Mouse (Mus musculus) T-helper 2 cell (primary cell): ENCODE results near the gene Vmn1r209.
"Not testable (repeated sequence)": the region's sequence is repeated elsewhere in the genome, so short reads cannot be mapped to it uniquely, and the experiment has no call there.

Experiments
- in situ Hi-C: fragments of 300-600 bp; cut with MboI, MseI; formaldehyde crosslinking; loops from one replicate; pipeline ENCODE4 v1.15.1; 2025; ENCODE audit warnings: high pct_unique_total_duplicates

Gene Vmn1r209

GRCm38 (mm10) chr13:22809582-22809981 is at the start of gene Vmn1r209:
Gene Vmn1r209 (minus strand): TSS chr13:22809682.
- in situ Hi-C loops, result not testable (repeated sequence)

- in situ Hi-C loops, result no loop called here
These were observed 48.0 kb upstream of the Vmn1r209 start, which contains the start of gene Vmn1r211 for GRCm38 (mm10) chr13:22857461-22857860. Gene Vmn1r211 (minus strand): TSS chr13:22857561.

GRCm38 (mm10) chr13:22854760-22855159 is 45.3 kb upstream of the Vmn1r209 start:
- in situ Hi-C loops, result no loop called here

GRCm38 (mm10) chr13:22846798-22847197 is 37.3 kb upstream of the Vmn1r209 start:
- in situ Hi-C loops, result no loop called here

- in situ Hi-C loops, result not testable (repeated sequence)
These were observed 34.8 kb upstream of the Vmn1r209 start for GRCm38 (mm10) chr13:22844304-22844703.

DNA sequence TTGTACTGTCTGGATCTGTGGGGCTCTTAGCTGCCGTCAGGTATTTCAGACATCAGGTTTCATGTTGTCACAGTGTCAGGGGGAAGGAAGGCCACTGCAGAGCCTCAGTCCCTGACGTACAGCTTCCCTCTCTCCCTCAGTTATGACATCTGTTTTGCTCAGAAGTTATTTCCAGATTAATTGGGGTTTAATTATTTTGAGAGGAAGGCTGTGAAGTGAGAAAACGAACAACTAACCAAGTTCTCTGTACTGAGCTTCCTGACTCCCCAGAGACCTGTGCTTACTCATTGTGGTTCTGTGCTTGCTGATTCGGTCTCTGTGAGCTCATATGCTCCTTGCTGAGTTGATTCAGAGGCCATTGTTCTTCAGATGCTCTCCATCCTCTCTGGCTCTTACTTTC is 21.8 kb upstream of the Vmn1r209 start, which contains the start of gene Vmn1r210:
Gene Vmn1r210 (minus strand): TSS at position 101 of the 400 bp plus-strand sequence.
- in situ Hi-C loops, result no loop called here

GRCm38 (mm10) chr13:22829395-22829794 is 19.9 kb upstream of the Vmn1r209 start:
- in situ Hi-C loops, result not testable (repeated sequence)

DNA sequence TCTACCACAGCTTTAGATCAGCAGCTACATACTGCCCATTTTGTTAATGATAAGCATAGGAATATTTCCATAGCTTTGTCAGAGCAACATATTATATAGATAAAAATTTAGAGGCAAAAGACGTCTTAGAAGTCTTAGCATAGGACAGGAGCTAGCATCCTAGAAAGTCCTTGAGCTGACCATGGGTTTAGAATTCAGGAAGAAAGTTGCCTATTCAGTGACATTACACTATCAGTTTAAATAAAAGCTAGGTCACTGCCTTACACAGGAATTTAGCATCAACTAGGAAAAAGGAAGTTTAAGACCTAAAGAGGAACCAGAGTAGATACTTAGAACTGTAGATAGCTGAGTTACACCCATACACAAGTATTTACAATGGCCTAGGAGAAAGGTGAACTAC is 12.1 kb upstream of the Vmn1r209 start:
- in situ Hi-C loops, result not testable (repeated sequence)

DNA sequence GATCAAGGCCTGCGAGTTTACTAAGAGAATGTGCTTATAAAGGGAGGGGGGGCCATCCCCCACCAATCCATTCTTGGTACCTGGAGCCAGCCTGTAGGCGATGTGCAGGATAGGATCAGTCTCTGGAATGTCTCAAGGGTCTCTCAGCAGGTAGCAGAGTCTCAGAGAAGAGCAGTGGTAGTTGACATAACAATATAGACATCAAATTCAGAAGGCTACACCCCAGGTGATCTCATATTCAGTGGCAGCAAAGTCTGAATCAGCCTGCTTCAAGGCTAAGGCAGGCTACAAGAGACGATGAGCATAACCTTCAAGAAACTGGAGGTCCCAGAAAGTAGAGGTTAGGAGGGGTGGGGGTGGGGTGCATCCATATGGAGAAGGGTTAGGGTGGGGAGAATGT is 21.4 kb downstream of the Vmn1r209 start:
- in situ Hi-C loops, result not testable (repeated sequence)

GRCm38 (mm10) chr13:22784159-22784558 is 25.3 kb downstream of the Vmn1r209 start:
- in situ Hi-C loops, result not testable (repeated sequence)

DNA sequence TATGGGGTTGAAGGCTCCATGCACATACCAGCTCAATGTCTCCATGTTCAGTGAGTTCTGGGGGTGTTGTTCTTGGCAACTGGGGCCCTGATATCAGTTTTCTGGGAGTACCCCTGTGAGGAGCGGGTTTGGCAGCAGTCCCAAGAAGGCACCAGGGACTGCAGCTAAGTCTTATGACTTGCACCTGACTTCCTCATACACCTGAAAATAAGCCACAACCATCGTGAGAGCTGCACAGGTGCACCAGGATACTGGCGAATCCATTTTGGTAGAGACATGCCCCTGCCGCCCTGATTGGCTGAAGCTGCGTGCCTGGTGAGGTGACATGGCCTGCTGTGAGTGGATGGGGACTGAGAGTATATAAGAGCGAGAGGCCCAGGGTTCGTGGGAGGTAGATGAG is 32.2 kb downstream of the Vmn1r209 start, which contains the start of gene Vmn1r208:
Gene Vmn1r208 (minus strand): TSS at position 101 of the 400 bp plus-strand sequence.
- in situ Hi-C loops, result loop anchor here (5.0 kb wide), 1 partner anchor 80 kb away; no protein-coding TSS in a partner anchor

GRCm38 (mm10) chr13:22771592-22771991 is 37.9 kb downstream of the Vmn1r209 start:
- in situ Hi-C loops, result not testable (repeated sequence)
